Mouse (Mus musculus) hindbrain, embryonic 11.5 days (tissue): Measurements from ENCODE around the gene Thap12. TPM values are rescaled to one million over a fixed set of nuclear protein-coding genes. Genes with fewer than 3 reads are reported as not detected.

ENCODE experiments used
- ATAC-seq: fragments of 200-750 bp; cut with Nextera tagmentation; 2 replicates; pipeline ENCODE4 v1.8.0; 2017; ENCODE audit warnings: mild to moderate bottlenecking, moderate TSS enrichment, moderate library complexity; ENCODE audit not compliant: low FRiP score
- DNase-seq: peaks from one replicate; pipeline ENCODE4 v3.0.0-alpha.2; 2015; ENCODE audit warnings: low spot score
- H3K27ac ChIP-seq: fragments of 300-500 bp; sonication (generic); 2 replicates; pipeline ENCODE4 v1.5.1; 2014; ENCODE audit warnings: mild to moderate bottlenecking, low read depth, low read length
- H3K27me3 ChIP-seq: fragments of 300-500 bp; sonication (generic); 2 replicates; pipeline ENCODE4 v1.6.1; 2014; ENCODE audit warnings: mild to moderate bottlenecking, low read length, moderate library complexity, mixed read lengths; ENCODE audit not compliant: control insufficient read depth, insufficient read depth
- H3K36me3 ChIP-seq: fragments of 300-500 bp; sonication (generic); 2 replicates; pipeline ENCODE4 v1.6.1; 2014; ENCODE audit warnings: mild to moderate bottlenecking, low read length, moderate library complexity, mixed read lengths; ENCODE audit not compliant: control insufficient read depth, insufficient read depth
- H3K4me1 ChIP-seq: fragments of 300-500 bp; sonication (generic); replicated peaks from 2 replicates; pipeline ENCODE4 v1.6.1; 2014; ENCODE audit warnings: low read length, mixed read lengths; ENCODE audit not compliant: control insufficient read depth, insufficient read depth
- H3K4me2 ChIP-seq: fragments of 300-500 bp; sonication (generic); replicated peaks from 2 replicates; pipeline ENCODE4 v1.6.1; 2014; ENCODE audit warnings: mild to moderate bottlenecking, low read depth, low read length
- H3K4me3 ChIP-seq: fragments of 300-500 bp; sonication (generic); 2 replicates; pipeline ENCODE4 v1.5.1; 2014; ENCODE audit warnings: low read depth, low read length
- H3K9ac ChIP-seq: fragments of 300-500 bp; sonication (generic); 2 replicates; pipeline ENCODE4 v1.6.1; 2014; ENCODE audit warnings: low read depth, low read length
- H3K9me3 ChIP-seq: fragments of 300-500 bp; sonication (generic); 2 replicates; pipeline ENCODE4 v1.6.1; 2016; ENCODE audit warnings: low read length; ENCODE audit not compliant: control insufficient read depth
- WGBS: fragments of 180-500 bp; shearing (Covaris S2); extraction: QIAGEN DNeasy Blood & Tissue Kit; methylation state at CpG from one replicate; pipeline ENCODE4 v1.1.7; 2014; 5-methylcytosine and 5-hydroxymethylcytosine counted together
- polyA plus RNA-seq: library from polyadenylated mRNA; unstranded; fragments of >200 nt; fragmentation: Nextera tagmentation; extraction: Ambion mirVana; gene quantifications from 2 replicates; pipeline ENCODE4 v1.2.1, GENCODE M21; 2014

Gene Thap12
- 71.6 and 88.1 TPM in 2 replicates for polyA plus RNA-seq

DNA sequence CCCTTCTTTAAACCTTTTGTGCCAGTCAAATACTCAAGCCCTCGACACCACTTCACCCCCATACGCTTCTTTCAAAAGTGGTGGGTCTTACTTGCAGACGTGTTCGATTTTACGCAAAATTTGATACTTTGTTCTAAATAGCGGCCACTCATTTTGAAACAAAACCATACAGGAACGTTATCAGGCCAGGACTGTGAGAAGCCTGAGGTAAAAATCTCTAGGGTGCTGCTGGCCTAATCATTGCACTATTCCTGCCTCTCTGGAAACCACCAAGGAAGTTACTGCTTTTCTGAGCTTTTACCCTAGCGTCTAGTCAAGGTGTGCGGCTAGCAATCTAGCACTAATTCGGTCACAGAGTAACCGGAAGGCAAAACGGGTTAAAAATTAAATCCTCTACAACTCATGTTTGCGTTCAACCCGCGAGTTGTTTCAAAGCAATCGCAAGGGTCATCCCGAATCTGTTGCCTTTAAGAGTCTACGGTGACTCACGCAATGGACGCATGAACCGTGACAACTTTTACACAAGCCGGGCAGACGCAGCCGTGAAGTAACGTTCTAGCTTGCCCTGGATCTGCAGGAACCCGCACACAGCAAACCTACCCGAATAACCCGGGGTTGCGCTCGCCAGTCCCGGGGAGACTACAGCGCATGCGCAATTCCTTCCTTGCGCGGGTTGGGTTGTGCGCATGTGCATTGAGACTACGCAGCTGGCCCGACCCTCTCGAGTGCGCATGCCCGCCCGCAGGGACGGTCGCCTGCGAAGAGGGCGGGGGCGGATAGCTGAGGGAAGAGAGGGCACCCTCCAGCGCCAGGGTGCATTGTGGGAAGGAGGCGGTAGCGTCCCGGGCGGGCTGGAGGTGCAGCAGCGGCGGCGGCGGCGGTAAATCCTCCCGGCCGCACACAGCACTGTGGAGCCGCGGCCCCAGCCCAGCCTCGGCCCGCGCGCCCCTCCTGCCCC lies at the start of gene Thap12:
TSS of gene Thap12 (plus strand) at position 821 of the 958 bp plus-strand sequence.
- Histone ChIP-seq H3K9me3 (no peaks in the 10 kb centered on the region), H3K4me2 (peak within 1 kb of the TSS; percentile 69), H3K4me1 (peaks cover 4% of the 10 kb centered on the region; the same call in 1 of the 2 replicates), H3K4me3 (peak within 1 kb of the TSS; percentile 99), H3K36me3 (no peaks in the 10 kb centered on the region), H3K27me3 (no peaks in the 10 kb centered on the region), H3K27ac (peak within 1 kb of the TSS; percentile 88), H3K9ac (peak within 1 kb of the TSS; percentile 95)
- peak; percentile 100 for DNase-seq
- peak; percentile 98 for ATAC-seq
- WGBS, result 4% methylated on average over 63 of the region's 65 CpGs

DNA sequence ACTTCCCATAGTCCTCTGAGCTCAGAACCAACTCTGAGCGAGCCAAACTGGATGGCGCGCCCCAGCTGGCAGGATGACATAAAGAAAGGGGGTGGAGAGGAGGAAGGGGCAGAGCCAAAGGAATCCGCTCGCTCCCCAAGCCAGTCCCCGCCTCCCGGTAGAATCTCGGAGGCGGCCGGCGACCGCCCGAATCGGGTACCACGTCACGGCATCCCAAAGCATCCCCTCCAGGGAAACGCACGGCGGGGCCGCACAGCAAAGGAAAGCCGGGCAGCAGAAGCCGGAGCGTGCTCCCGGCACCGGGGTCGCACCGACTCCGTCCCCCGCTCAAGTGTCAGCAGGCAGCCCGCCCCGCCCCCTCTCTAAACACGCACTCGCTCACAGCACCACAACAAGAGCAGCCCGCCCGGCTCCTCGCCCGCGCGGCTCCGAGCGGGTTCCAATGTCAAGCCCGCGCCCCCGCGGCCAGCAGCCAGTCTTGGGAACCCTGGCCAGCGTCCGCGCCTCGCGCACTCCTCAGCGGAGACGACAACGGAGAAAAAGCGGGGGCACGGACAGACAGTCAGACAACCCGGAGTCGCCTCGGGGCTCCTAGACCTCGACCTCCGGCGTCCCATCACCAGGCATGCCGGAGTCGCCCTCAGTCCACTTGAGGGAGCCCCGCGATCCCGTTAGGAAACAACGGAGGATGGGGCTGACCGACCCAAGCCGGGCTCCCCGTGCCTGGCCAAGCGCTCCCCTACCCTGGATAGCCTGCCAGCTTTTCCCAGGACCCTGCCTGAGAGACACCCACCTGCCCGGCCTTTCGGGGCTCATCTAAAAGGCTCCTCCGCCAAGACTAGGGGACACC lies 47.0 kb upstream of the Thap12 start:
- H3K9me3 ChIP-seq, result no peaks in the 10 kb centered on the region
- H3K9ac ChIP-seq, result peak overlapping the region; percentile 91
- ATAC-seq (peak; percentile 82), DNase-seq (peak; percentile 82)
- H3K4me2 ChIP-seq, result peak overlapping the region; percentile 45
- no peaks in the 10 kb centered on the region for H3K36me3 ChIP-seq
- no peaks in the 10 kb centered on the region for H3K27me3 ChIP-seq
- whole genome bisulfite sequencing, result under 1% methylated on average over 72 of the region's 74 CpGs
- H3K4me3 ChIP-seq, result peak overlapping the region; percentile 98
- peak overlapping the region; percentile 84 for H3K27ac ChIP-seq
- H3K4me1 ChIP-seq, result no peaks in the 10 kb centered on the region

DNA sequence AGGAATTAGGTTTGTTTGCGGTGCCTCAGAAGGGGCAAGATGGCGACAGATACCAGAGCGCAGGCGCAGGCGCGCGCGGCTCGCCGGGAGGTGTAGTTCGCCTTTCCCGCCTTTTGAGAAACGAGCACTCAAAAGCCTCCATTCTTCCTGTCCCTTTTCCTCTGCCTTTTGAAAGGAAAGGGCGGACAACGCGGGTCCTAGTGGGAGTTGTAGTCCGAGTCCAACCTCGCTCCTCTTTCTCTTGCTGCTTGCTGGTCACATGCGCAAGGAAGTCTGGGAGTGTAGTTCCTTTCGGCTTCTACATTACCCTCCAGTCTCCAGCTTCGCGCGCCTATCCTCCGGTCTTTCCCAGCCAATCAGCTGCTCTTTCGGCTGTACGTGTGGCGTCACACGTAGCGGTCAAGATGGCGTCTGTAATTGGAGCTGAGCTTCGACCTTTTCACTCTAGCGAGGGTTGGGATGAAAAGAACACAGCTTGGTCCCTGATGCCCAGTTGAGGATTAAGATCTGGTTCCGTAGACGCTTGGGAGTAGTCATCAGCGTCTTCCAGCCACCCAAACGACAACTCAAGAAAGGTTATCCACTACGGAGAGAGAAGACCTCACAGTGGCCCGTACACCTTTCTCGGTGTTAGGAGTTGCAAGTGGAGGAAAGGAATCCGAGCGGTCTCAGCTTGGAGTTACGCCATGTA lies 46.2 kb upstream of the Thap12 start, which contains the start of gene Emsy:
TSS of gene Emsy (minus strand) at position 253 of the 691 bp plus-strand sequence.
- Histone ChIP-seq H3K4me2 (peak within 1 kb of the TSS; percentile 45), H3K36me3 (no peaks in the 10 kb centered on the region), H3K9ac (peak within 1 kb of the TSS; percentile 91), H3K4me3 (peak within 1 kb of the TSS; percentile 98), H3K27ac (peak within 1 kb of the TSS; percentile 84), H3K9me3 (no peaks in the 10 kb centered on the region), H3K27me3 (no peaks in the 10 kb centered on the region), H3K4me1 (no peaks in the 10 kb centered on the region)
- under 1% methylated on average over 42 of the region's 42 CpGs for WGBS
- DNase-seq, result peak; percentile 95
- ATAC-seq, result peak; percentile 95

DNA sequence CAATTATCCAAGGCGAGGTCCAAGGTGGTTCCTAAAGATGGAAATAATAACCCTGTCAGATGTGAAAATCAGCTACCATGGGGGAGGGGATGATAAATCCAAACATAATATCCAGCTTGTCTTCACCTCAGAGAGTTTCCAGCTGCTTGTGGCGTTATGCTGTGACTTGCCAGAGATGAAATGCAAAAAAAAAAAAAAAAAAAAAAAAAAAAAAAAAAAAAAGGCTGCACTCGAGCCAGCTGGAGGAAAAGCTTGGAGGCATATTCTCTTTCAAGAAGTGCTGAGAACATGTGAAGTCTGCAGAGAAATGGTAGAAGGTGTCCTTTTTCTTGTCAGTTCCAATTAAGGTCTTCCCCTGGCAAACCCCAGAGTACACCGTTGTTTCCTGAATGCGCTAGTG lies 37.7 kb upstream of the Thap12 start:
- DNase-seq (no peak), ATAC-seq (no peak)
- Histone ChIP-seq H3K9ac (no peak overlapping the region), H3K9me3 (no peaks in the 10 kb centered on the region), H3K27me3 (no peaks in the 10 kb centered on the region), H3K27ac (no peak overlapping the region), H3K4me1 (no peaks in the 10 kb centered on the region), H3K4me2 (no peak overlapping the region), H3K36me3 (no peaks in the 10 kb centered on the region), H3K4me3 (no peak overlapping the region)
- WGBS, result 57% methylated on average over 5 of the region's 5 CpGs

DNA sequence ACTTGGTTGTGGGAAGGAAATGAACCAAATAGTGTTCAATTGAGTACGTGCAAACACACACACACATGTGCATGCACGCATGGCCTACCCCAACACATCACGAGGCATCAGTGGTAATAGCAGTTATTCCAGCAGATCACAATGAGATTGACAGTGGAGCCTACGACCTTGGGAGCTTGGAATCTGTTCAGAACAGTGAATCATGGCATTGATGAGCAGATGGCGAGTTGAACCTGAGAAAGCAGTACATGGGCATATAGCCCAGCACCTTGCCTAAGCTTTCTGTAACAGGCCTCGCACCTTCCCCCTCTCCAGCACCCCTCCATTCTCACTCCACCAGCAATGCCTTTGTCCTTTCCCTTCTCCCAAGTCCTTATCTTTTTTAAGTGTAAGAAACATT lies 37.2 kb upstream of the Thap12 start:
- Histone ChIP-seq H3K27ac (no peak overlapping the region), H3K9ac (no peak overlapping the region), H3K4me3 (no peak overlapping the region), H3K4me1 (no peaks in the 10 kb centered on the region), H3K36me3 (no peaks in the 10 kb centered on the region), H3K27me3 (no peaks in the 10 kb centered on the region), H3K9me3 (no peaks in the 10 kb centered on the region), H3K4me2 (no peak overlapping the region)
- 82% methylated on average over 6 of the region's 6 CpGs for WGBS
- DNase-seq (no peak), ATAC-seq (no peak)

DNA sequence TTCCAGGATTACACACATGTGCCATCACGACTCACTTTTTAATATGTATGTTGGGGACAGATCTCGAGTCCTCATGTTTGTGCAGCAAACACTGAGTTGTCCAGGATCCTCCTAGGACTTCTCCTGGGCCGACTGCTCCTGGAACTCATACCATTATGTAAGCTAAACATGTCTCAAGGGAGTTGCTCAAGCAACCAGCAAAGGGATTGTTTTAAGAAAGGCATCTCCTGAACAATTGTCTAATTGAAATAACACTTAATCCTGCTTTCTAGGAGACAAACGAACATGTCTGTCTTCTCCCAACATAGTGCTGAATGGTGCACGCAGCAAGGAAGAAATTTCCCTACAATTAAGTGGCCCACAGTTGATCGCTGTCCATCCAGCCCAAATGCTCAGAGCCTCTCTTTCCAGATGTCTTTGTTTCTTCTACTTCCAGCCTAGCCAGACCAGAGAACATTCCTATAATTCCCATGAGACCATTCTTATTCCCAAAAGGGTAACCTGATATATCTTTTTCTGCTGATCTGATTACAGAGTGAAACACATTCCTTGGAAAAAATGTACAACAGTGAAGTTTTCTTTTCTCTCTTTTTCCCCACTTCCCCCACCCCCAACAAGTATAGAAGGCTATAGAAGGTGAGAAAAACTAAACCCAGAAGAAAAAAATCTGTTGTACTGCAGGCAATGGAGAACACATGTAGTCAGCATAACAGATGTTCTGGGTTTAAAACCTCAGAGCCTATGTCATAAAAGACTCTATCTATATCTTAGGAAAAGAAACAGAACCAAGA lies 34.8 kb upstream of the Thap12 start:
- Histone ChIP-seq H3K4me2 (no peak overlapping the region), H3K9ac (no peak overlapping the region), H3K27me3 (no peaks in the 10 kb centered on the region), H3K9me3 (no peaks in the 10 kb centered on the region), H3K4me1 (no peaks in the 10 kb centered on the region), H3K27ac (no peak overlapping the region), H3K36me3 (no peaks in the 10 kb centered on the region), H3K4me3 (no peak overlapping the region)
- no peak for ATAC-seq
- no peak for DNase-seq
- 60% methylated on average over 6 of the region's 6 CpGs for WGBS

DNA sequence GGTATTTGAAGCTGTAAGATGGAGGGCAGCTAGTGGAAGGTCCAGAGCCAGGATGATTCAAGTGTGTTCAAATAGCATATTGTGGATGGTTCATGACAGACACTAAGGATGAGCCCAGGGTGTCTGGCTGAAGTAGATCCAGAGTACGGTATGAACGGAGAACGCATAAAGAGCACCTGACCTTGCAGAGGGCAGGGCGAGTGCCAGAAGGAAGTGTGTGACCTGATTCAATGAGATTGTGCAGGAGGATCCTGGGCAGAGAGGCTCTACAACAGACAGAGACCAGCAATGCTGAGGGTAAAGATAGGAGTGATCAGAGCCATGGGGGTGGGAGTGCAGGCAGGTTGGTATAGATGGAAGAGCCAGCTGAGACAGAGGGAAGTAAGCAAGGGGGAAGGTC lies 32.1 kb upstream of the Thap12 start:
- no peak overlapping the region for H3K27ac ChIP-seq
- no peak for ATAC-seq

More for the DNA sequence above, 32.1 kb upstream of the Thap12 start:
- Histone ChIP-seq H3K9me3 (no peaks in the 10 kb centered on the region), H3K4me1 (no peaks in the 10 kb centered on the region), H3K4me3 (no peak overlapping the region), H3K27me3 (no peaks in the 10 kb centered on the region), H3K9ac (no peak overlapping the region), H3K4me2 (no peak overlapping the region), H3K36me3 (no peaks in the 10 kb centered on the region)
- no peak for DNase-seq
- 91% methylated on average over 4 of the region's 4 CpGs for WGBS
